Mouse (Mus musculus) small intestine, adult 2 months (tissue): ENCODE measurements around the gene Ier5.

Experiments
- CTCF ChIP-seq: fragments of 200-500 bp; IDR thresholded peaks from 2 replicates; pipeline ENCODE4 v1.5.1; 2012; ENCODE audit warnings: low read depth, mild to moderate bottlenecking, control low read depth, inconsistent platforms, low read length, moderate library complexity, mixed read lengths; ENCODE audit not compliant: insufficient replicate concordance, insufficient read length; ENCODE audit errors: extremely low read depth
- POLR2A ChIP-seq: fragments of 200-500 bp; IDR thresholded peaks from 2 replicates; pipeline ENCODE4 v1.6.1; 2012; ENCODE audit warnings: low read depth, mild to moderate bottlenecking, control low read depth, inconsistent platforms, low read length, moderate library complexity

DNA sequence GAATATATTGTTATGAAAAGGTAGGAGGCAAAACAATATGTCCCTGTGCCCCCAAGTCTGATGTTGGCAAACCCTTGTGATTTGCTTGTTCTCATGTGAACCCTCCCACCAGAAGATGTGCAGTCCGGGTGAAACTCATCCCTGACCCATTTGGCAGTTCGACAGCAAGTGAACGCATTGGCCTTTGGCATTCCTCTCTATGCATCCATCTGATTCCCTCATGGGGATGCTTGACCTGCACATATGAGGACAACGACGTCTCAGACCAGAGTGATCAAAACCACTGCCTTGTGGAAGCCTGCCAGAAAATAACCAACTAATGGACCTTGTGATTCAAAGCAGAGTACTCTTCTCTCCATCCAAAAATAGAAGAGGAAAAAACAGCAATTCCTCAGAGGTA, 27.3 kb upstream of the Ier5 start:
- TF ChIP-seq CTCF (no peak), POLR2A (no peak)
